Mouse (Mus musculus) MEL (cell line): ENCODE results near the gene Dock4. TPM values are rescaled to one million over a fixed set of nuclear protein-coding genes. Genes with fewer than 3 reads are reported as not detected.

Source experiments
- DNase-seq: peaks from one replicate; pipeline ENCODE4 v3.0.0; 2011; ENCODE audit warnings: low read depth, low spot score
- H3K27ac ChIP-seq: 2 replicates; pipeline ENCODE4 v1.5.1; 2012; ENCODE audit warnings: low read depth, mild to moderate bottlenecking, control low read depth, low read length, moderate library complexity; ENCODE audit not compliant: control insufficient read depth
- H3K27me3 ChIP-seq, 2 experiments: fragments of 150-350 bp in 1 of 2; sonication (generic) in 1 of 2; 2 replicates each; pipeline ENCODE4 v1.6.1; 2012; ENCODE audit warnings: low read length in 2 of 2, mild to moderate bottlenecking in 2 of 2, improper control_type of control experiment in 1 of 2, moderate library complexity in 1 of 2; ENCODE audit not compliant: insufficient read depth in 2 of 2, control insufficient read depth in 1 of 2
- H3K36me3 ChIP-seq, 2 experiments: 2 replicates each; pipeline ENCODE4 v1.6.1; 2012 to 2014; ENCODE audit warnings: low read length in 2 of 2, improper control_type of control experiment in 1 of 2, inconsistent platforms in 1 of 2, mild to moderate bottlenecking in 1 of 2; ENCODE audit not compliant: insufficient read depth in 2 of 2, control insufficient read depth in 1 of 2
- H3K4me1 ChIP-seq, 2 experiments: fragments of 150-350 bp in 1 of 2; sonication (generic) in 1 of 2; 2 replicates each; pipeline ENCODE4 v1.6.1; 2012; ENCODE audit warnings: low read length in 2 of 2, improper control_type of control experiment in 1 of 2, mild to moderate bottlenecking in 1 of 2; ENCODE audit not compliant: insufficient read depth in 2 of 2, control insufficient read depth in 1 of 2
- H3K4me3 ChIP-seq, 2 experiments: fragments of 150-350 bp in 1 of 2; sonication (generic) in 1 of 2; 2 replicates each; pipeline ENCODE4 v1.5.1; 2012; ENCODE audit warnings: low read depth in 2 of 2, low read length in 2 of 2, mild to moderate bottlenecking in 2 of 2, moderate library complexity in 2 of 2, control low read depth in 1 of 2, improper control_type of control experiment in 1 of 2; ENCODE audit not compliant: control insufficient read depth in 1 of 2, insufficient read depth in 1 of 2
- H3K79me2 ChIP-seq: 2 replicates; pipeline ENCODE4 v1.6.1; 2012; ENCODE audit warnings: mild to moderate bottlenecking, low read length, moderate library complexity; ENCODE audit not compliant: control insufficient read depth, poor library complexity, insufficient read depth
- H3K9ac ChIP-seq: 2 replicates; pipeline ENCODE4 v1.6.1; 2012; ENCODE audit warnings: low read depth, mild to moderate bottlenecking, control low read depth, low read length, moderate library complexity; ENCODE audit not compliant: control insufficient read depth, poor library complexity, severe bottlenecking
- H3K9me3 ChIP-seq: fragments of 150-350 bp; sonication (generic); replicated peaks from 2 replicates; pipeline ENCODE4 v1.6.1; 2012; ENCODE audit warnings: mild to moderate bottlenecking, low read length, improper control_type of control experiment, moderate library complexity; ENCODE audit not compliant: insufficient read depth
- CHD1 ChIP-seq: IDR thresholded peaks from 2 replicates; pipeline ENCODE4 v1.6.1; 2012; ENCODE audit warnings: low read depth, mild to moderate bottlenecking, inconsistent platforms, low read length, improper control_type of control experiment
- ELF1 ChIP-seq: IDR thresholded peaks from 2 replicates; pipeline ENCODE4 v1.6.1; 2014; ENCODE audit warnings: low read depth, mild to moderate bottlenecking, inconsistent platforms, low read length, improper control_type of control experiment, moderate library complexity
- EP300 ChIP-seq, 2 experiments: IDR thresholded peaks; 2 replicates each; pipeline ENCODE4 v1.6.1; 2011; ENCODE audit warnings: improper control_type of control experiment in 2 of 2, low read length in 2 of 2, low read depth in 1 of 2, mild to moderate bottlenecking in 1 of 2
- GABPA ChIP-seq: IDR thresholded peaks from 2 replicates; pipeline ENCODE4 v1.6.1; 2012; ENCODE audit warnings: low read depth, mild to moderate bottlenecking, inconsistent platforms, low read length, improper control_type of control experiment, moderate library complexity
- HCFC1 ChIP-seq: IDR thresholded peaks from 2 replicates; pipeline ENCODE4 v1.6.1; 2012; ENCODE audit warnings: low read depth, mild to moderate bottlenecking, inconsistent platforms, low read length, improper control_type of control experiment, moderate library complexity
- JUND ChIP-seq: IDR thresholded peaks from 2 replicates; pipeline ENCODE4 v1.6.1; 2011; ENCODE audit warnings: low read depth, mild to moderate bottlenecking, improper control_type of control experiment, low read length
- MAFK ChIP-seq: IDR thresholded peaks from 2 replicates; pipeline ENCODE4 v1.6.1; 2011; ENCODE audit warnings: low read depth, mild to moderate bottlenecking, low read length, improper control_type of control experiment, borderline replicate concordance
- MAX ChIP-seq: IDR thresholded peaks from 2 replicates; pipeline ENCODE4 v1.6.1; 2011; ENCODE audit warnings: low read length, improper control_type of control experiment
- MAZ ChIP-seq: IDR thresholded peaks from 2 replicates; pipeline ENCODE4 v1.6.1; 2012; ENCODE audit warnings: low read depth, mild to moderate bottlenecking, inconsistent platforms, low read length, improper control_type of control experiment
- MEF2A ChIP-seq: IDR thresholded peaks from 2 replicates; pipeline ENCODE4 v1.6.1; 2014; ENCODE audit warnings: low read depth, mild to moderate bottlenecking, inconsistent platforms, low read length, improper control_type of control experiment; ENCODE audit not compliant: poor library complexity, insufficient replicate concordance, severe bottlenecking; ENCODE audit errors: extremely low read depth
- MXI1 ChIP-seq: IDR thresholded peaks from 2 replicates; pipeline ENCODE4 v1.6.1; 2011; ENCODE audit warnings: mild to moderate bottlenecking, low read depth, low read length, improper control_type of control experiment
- NELFE ChIP-seq: IDR thresholded peaks from 2 replicates; pipeline ENCODE4 v1.6.1; 2011; ENCODE audit warnings: low read depth, low read length, improper control_type of control experiment
- NRF1 ChIP-seq: IDR thresholded peaks from 2 replicates; pipeline ENCODE4 v1.6.1; 2014; ENCODE audit warnings: low read depth, mild to moderate bottlenecking, inconsistent platforms, low read length, improper control_type of control experiment, moderate library complexity; ENCODE audit not compliant: poor library complexity, insufficient read depth, severe bottlenecking
- POLR2A ChIP-seq, 2 experiments: IDR thresholded peaks; 2 replicates each; pipeline ENCODE4 v1.6.1; 2011 to 2012; ENCODE audit warnings: low read length in 2 of 2, mild to moderate bottlenecking in 2 of 2, control low read depth in 1 of 2, improper control_type of control experiment in 1 of 2, low read depth in 1 of 2, moderate library complexity in 1 of 2; ENCODE audit not compliant: control insufficient read depth in 1 of 2, insufficient read depth in 1 of 2, poor library complexity in 1 of 2
- SIN3A ChIP-seq: IDR thresholded peaks from 2 replicates; pipeline ENCODE4 v1.6.1; 2012; ENCODE audit warnings: low read length, improper control_type of control experiment, inconsistent platforms
- TAL1 ChIP-seq: IDR thresholded peaks from 2 replicates; pipeline ENCODE4 v1.6.1; 2012; ENCODE audit warnings: mild to moderate bottlenecking, inconsistent platforms, low read length, moderate library complexity, mixed read lengths
- UBTF ChIP-seq: IDR thresholded peaks from 2 replicates; pipeline ENCODE4 v1.6.1; 2012; ENCODE audit warnings: low read depth, mild to moderate bottlenecking, inconsistent platforms, low read length, improper control_type of control experiment, moderate library complexity, borderline replicate concordance; ENCODE audit not compliant: insufficient read depth
- USF2 ChIP-seq, 2 experiments: IDR thresholded peaks; 2 replicates each; pipeline ENCODE4 v1.6.1; 2011 to 2012; ENCODE audit warnings: improper control_type of control experiment in 2 of 2, low read length in 2 of 2, borderline replicate concordance in 1 of 2, inconsistent platforms in 1 of 2, low read depth in 1 of 2, mild to moderate bottlenecking in 1 of 2; ENCODE audit not compliant: insufficient read depth in 1 of 2
- ZKSCAN1 ChIP-seq: IDR thresholded peaks from 2 replicates; pipeline ENCODE4 v1.6.1; 2012; ENCODE audit warnings: low read depth, mild to moderate bottlenecking, inconsistent platforms, low read length, improper control_type of control experiment, moderate library complexity
- ZMIZ1 ChIP-seq: IDR thresholded peaks from 2 replicates; pipeline ENCODE4 v1.6.1; 2012; ENCODE audit warnings: low read depth, mild to moderate bottlenecking, inconsistent platforms, low read length, improper control_type of control experiment, moderate library complexity
- ZNF384 ChIP-seq: IDR thresholded peaks from 2 replicates; pipeline ENCODE4 v1.6.1; 2012; ENCODE audit warnings: low read depth, mild to moderate bottlenecking, inconsistent platforms, low read length, improper control_type of control experiment
- polyA plus RNA-seq, 2 experiments: library from polyadenylated mRNA; stranded (reverse) in 1 of 2; unstranded in 1 of 2; fragments of >175 nt in 1 of 2; fragments of >200 nt in 1 of 2; gene quantifications; 2 replicates each; pipeline versions ENCODE4 v1.2.1 to v1.2.4; 2012; ENCODE audit warnings: low replicate concordance in 2 of 2, low read depth in 1 of 2; ENCODE audit not compliant: insufficient read length in 2 of 2, insufficient read depth in 1 of 2, missing spikeins in 1 of 2
- total RNA-seq: library from RNA; depleted of rRNA; stranded (reverse); fragments of 300-350 nt; gene quantifications from 2 replicates; pipeline ENCODE4 v1.2.3, GENCODE M21; 2012

Dock4 gene
- total and polyA plus RNA-seq, 3 experiments: 0.08 to 0.17 TPM; not detected in 1

- TF ChIP-seq NRF1 (no peak), TAL1 (no peak)
Measured at GRCm38 (mm10) chr12:40463828-40464227, 18.1 kb downstream of the Dock4 start (continued).

DNA sequence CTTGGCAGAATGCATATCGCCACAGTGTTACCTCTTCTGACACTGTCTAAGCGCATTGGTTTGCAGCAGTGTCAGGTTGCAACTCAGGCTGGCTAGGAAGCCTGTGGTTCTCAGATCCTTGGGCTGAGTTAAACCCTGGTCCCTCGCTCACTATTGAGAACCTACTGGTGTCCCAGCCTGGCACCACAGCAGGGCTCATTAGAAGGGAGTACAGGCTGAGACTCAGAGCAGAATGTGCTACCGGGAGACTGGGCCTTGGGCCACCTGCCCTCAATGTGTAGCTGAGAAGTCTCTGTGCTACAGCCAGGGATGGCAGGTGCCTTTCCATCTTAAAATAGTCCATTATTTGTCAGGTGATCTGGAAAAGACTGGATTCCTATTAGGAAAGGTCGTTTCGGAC, 18.5 kb downstream of the Dock4 start:
- Histone ChIP-seq H3K79me2 (no peaks in the 10 kb centered on the region), H3K27ac (no peak overlapping the region), H3K4me1 (no peaks in the 10 kb centered on the region), H3K9me3 (no peaks in the 10 kb centered on the region), H3K9ac (no peak overlapping the region), H3K36me3 (no peaks in the 10 kb centered on the region), H3K4me3 (no peak overlapping the region), H3K27me3 (peaks cover 0 to 2% of the 10 kb centered on the region in 2 experiments; a peak in 3 of 4 replicates)
- no peak for TF ChIP-seq NELFE
- TF ChIP-seq EP300 (IDR thresholded peaks at IDR 0.05; ENCODE audit: low read depth in 1 of 2, low read length in 2 of 2): no peak
- no peak for TF ChIP-seq HCFC1
- DNase-seq: no peak

- DNase-seq: no peak
- H3K27me3 ChIP-seq: peaks cover 0 to 2% of the 10 kb centered on the region in 2 experiments; a peak in 2 of 4 replicates
- no peak overlapping the region for H3K4me3 ChIP-seq
- no peak for TF ChIP-seq GABPA
- TF ChIP-seq SIN3A: no peak
- no peak for TF ChIP-seq ZKSCAN1
- TF ChIP-seq ZNF384: no peak
- no peak for TF ChIP-seq MEF2A
- no peak for TF ChIP-seq POLR2A (IDR thresholded peaks at IDR 0.05; ENCODE audit: control insufficient read depth in 1 of 2, insufficient read depth in 1 of 2, low read depth in 1 of 2, low read length in 2 of 2, poor library complexity in 1 of 2)
- no peak for TF ChIP-seq JUND
- no peak for TF ChIP-seq MAX
- no peak for TF ChIP-seq USF2 (IDR thresholded peaks at IDR 0.05; ENCODE audit: borderline replicate concordance in 1 of 2, insufficient read depth in 1 of 2, low read depth in 1 of 2, low read length in 2 of 2)
- TF ChIP-seq EP300 (IDR thresholded peaks at IDR 0.05; ENCODE audit: low read depth in 1 of 2, low read length in 2 of 2): no peak
- TF ChIP-seq CHD1: no peak
- no peak for TF ChIP-seq NELFE
- no peak for TF ChIP-seq MAFK
- TF ChIP-seq ZMIZ1: no peak
- TF ChIP-seq MAZ: no peak
- no peak for TF ChIP-seq TAL1
- no peak for TF ChIP-seq ELF1
- no peak for TF ChIP-seq UBTF
- no peak for TF ChIP-seq MXI1
- TF ChIP-seq, all 39 proteins: peak for 0
- Histone ChIP-seq H3K9me3 (no peaks in the 10 kb centered on the region), H3K4me1 (no peaks in the 10 kb centered on the region), H3K9ac (no peak overlapping the region), H3K27ac (no peak overlapping the region), H3K36me3 (no peaks in the 10 kb centered on the region), H3K79me2 (no peaks in the 10 kb centered on the region)
Measured at GRCm38 (mm10) chr12:40468235-40468634, 22.5 kb downstream of the Dock4 start.
